Comparison of ENCODE assay signal across 8 mouse cellular contexts in genomic region chr5:142767937-142768336, GRCm38 (mm10). TPM values are rescaled to one million over a fixed set of nuclear protein-coding genes. Genes with fewer than 3 reads are reported as not detected.
DNase-seq lines count a peak whose midpoint lies in the region; ATAC-seq and TF ChIP-seq lines count a peak whose summit lies in the region.

No protein-coding gene starts in this region.

- TF ChIP-seq RAD21 in CH12.LX (IDR thresholded peaks at IDR 0.05; ENCODE audit: low read depth, low read length) = peak; percentile 82

- peak in 1 of 2 experiments; percentile 85; a peak in 2 of 4 replicates for TF ChIP-seq CTCF in CH12.LX (conservative IDR thresholded peaks at IDR 0.05 in 1 of 2, IDR thresholded peaks at IDR 0.05 in 1 of 2; ENCODE audit: low read depth in 2 of 2, low read length in 2 of 2)

- dilution Hi-C loops in CH12.LX (cut with MboI; ENCODE audit: extremely low pct_ligation_motif_present, extremely low pct_unique_long_range_greater_than_20kb, low sequenced_read_pairs) = no loop called here

- H3K79me2 ChIP-seq in CH12.LX (replicated peaks; ENCODE audit: control insufficient read depth, extremely low read depth, insufficient read depth, poor library complexity, severe bottlenecking) = no peaks in the 10 kb centered on the region; the same call in 1 of the 2 replicates

- no peak overlapping the region for H3K4me2 ChIP-seq in CH12.LX (ENCODE audit: insufficient read depth, low read depth, poor library complexity, severe bottlenecking)

- H3K27ac ChIP-seq in CH12.LX (ENCODE audit: insufficient read depth, low read depth) = no peak overlapping the region

- H3K4me3 ChIP-seq in CH12.LX (replicated peaks in 1 of 3; ENCODE audit: low read depth in 2 of 3, low read length in 2 of 3, poor library complexity in 1 of 3) = no peak overlapping the region

- in situ Hi-C loops in CH12.LX (cut with MboI; ENCODE audit: low pct_ligation_motif_present, low pct_unique_long_range_greater_than_20kb, low sequenced_read_pairs) = loop anchor here (10.0 kb wide), 2 partner anchors 47 to 107 kb away; partner anchors contain the start of gene Tnrc18

- peaks cover 0 to 4% of the 10 kb centered on the region in 2 experiments; a peak in 2 of 4 replicates for H3K4me1 ChIP-seq in CH12.LX (ENCODE audit: control insufficient read depth in 1 of 2, insufficient read depth in 2 of 2)

- intact Hi-C loops in heart, postnatal 14 days (cut with DNase I) = loop anchor here (1.0 to 5.0 kb wide), 3 partner anchors 54 to 299 kb away; no protein-coding TSS in a partner anchor

- H3K27me3 ChIP-seq in CH12.LX (replicated peaks) = no peaks in the 10 kb centered on the region

- H3K9me3 ChIP-seq in CH12.LX (replicated peaks; ENCODE audit: low read length) = no peaks in the 10 kb centered on the region

- H3K9ac ChIP-seq in CH12.LX (ENCODE audit: insufficient read depth, low read depth) = no peak overlapping the region

- peak; percentile 60 for DNase-seq in CH12.LX (ENCODE audit: extremely low read depth)
- peak; percentile 81 for DNase-seq in adrenal gland, postnatal 10 days
- peak; percentile 66 for DNase-seq in embryo, embryonic 9.5 days (ENCODE audit: extremely low spot score)
- DNase-seq in heart, postnatal 14 days = peak; percentile 69 to 84
- DNase-seq in layer of hippocampus, adult 11-12 months (ENCODE audit: low spot score) = peak; percentile 89
- DNase-seq in lung, postnatal 14 days = peak; percentile 81
- peak; percentile 74 for DNase-seq in retina, postnatal 7 days (ENCODE audit: low read depth, low spot score)

- peaks cover 43 to 91% of the 10 kb centered on the region in 2 experiments for H3K36me3 ChIP-seq in CH12.LX (replicated peaks in 1 of 2; ENCODE audit: control insufficient read depth in 1 of 2, insufficient read depth in 1 of 2, low read length in 1 of 2)

- no peak for ATAC-seq in inflammation-experienced regulatory T-cells, adult 6 months

- no peak for TF ChIP-seq POLR2A in CH12.LX (IDR thresholded peaks at IDR 0.05; ENCODE audit: low read depth, low read length)

- no peak for TF ChIP-seq EP300 in CH12.LX (IDR thresholded peaks at IDR 0.05; ENCODE audit: low read length)

TF ChIP-seq in CH12.LX, 34 proteins besides CTCF, POLR2A, EP300 and RAD21:
- TF ChIP-seq MAZ (IDR thresholded peaks at IDR 0.05; ENCODE audit: low read depth, low read length) (no peak), ZNF384 (IDR thresholded peaks at IDR 0.05; ENCODE audit: low read depth, low read length) (peak; percentile 90), JUND (conservative IDR thresholded peaks at IDR 0.05; ENCODE audit: low read depth, low read length) (no peak), SMC3 (IDR thresholded peaks at IDR 0.05; ENCODE audit: low read depth, low read length) (peak; percentile 86), MYC (IDR thresholded peaks at IDR 0.05; ENCODE audit: low read depth, low read length) (no peak)

RNA-seq across cellular contexts. Expression of gene Tnrc18, which starts 49.5 kb away (rescaled TPM):
- 5.2 and 5.4 TPM in 2 replicates for total RNA-seq in CH12.LX (2012; rRNA removed)
- total RNA-seq in CH12.LX (2014; rRNA removed) = 0.71 and 0.80 TPM in 2 replicates
- polyA plus RNA-seq in CH12.LX (2012; ENCODE audit: insufficient read length, low read depth) = 7.7 and 8.0 TPM in 2 replicates
- 10 to 100 TPM; 77.5 to 98.6 TPM for total RNA-seq in adrenal gland, postnatal 10 days (2021)
- total RNA-seq in heart, postnatal 14 days (2021) = 10 to 100 TPM; 75.6 to 83.8 TPM
- polyA plus RNA-seq in inflammation-experienced regulatory T-cells, adult 6 months (2017; shearing (Covaris generic)) = 1 to 10 TPM; 1.6 to 4.4 (median 2.9) TPM

Comparison
In these comparisons a context has a peak if more than half of its experiments do, and no peak if none do; other contexts are left out.
1. RNA of gene Tnrc18, which starts 49.5 kb away (total RNA-seq): 77.5 to 98.6 TPM in adrenal gland, postnatal 10 days and 75.6 to 83.8 TPM in heart, postnatal 14 days; 0.71 to 5.4 TPM in CH12.LX; every median in the first group is over 10 times any median in the second.
2. Peak in every context shown above with its lines, with median percentiles within 50 percentile points of each other: DNase-seq.